Mouse (Mus musculus): ENCODE data around the gene Ank.
A peak's percentile ranks its signal among the peaks of the same experiment; 100 is the strongest.

The Ank gene

GRCm38 (mm10) chr15:27590812-27591211 lies 124.3 kb downstream of the Ank start:
- H3K27me3 ChIP-seq (ENCODE audit: insufficient read depth, low read length): no peaks in the 10 kb centered on the region
- peaks cover 40% of the 10 kb centered on the region for H3K4me1 ChIP-seq (replicated peaks; ENCODE audit: low read depth, low read length)
- no peaks in the 10 kb centered on the region for H3K9me3 ChIP-seq (ENCODE audit: low read length)
- TF ChIP-seq NANOG (IDR thresholded peaks at IDR 0.05; ENCODE audit: borderline replicate concordance, low read length) (no peak), CTCF (conservative IDR thresholded peaks at IDR 0.05; ENCODE audit: low read length) (no peak), POU5F1 (IDR thresholded peaks at IDR 0.05; ENCODE audit: borderline replicate concordance, low read length) (no peak)
- no peak overlapping the region for H3K4me3 ChIP-seq (replicated peaks; ENCODE audit: low read length)
- peaks cover 57% of the 10 kb centered on the region for H3K36me3 ChIP-seq (ENCODE audit: insufficient read depth, low read length)

DNA sequence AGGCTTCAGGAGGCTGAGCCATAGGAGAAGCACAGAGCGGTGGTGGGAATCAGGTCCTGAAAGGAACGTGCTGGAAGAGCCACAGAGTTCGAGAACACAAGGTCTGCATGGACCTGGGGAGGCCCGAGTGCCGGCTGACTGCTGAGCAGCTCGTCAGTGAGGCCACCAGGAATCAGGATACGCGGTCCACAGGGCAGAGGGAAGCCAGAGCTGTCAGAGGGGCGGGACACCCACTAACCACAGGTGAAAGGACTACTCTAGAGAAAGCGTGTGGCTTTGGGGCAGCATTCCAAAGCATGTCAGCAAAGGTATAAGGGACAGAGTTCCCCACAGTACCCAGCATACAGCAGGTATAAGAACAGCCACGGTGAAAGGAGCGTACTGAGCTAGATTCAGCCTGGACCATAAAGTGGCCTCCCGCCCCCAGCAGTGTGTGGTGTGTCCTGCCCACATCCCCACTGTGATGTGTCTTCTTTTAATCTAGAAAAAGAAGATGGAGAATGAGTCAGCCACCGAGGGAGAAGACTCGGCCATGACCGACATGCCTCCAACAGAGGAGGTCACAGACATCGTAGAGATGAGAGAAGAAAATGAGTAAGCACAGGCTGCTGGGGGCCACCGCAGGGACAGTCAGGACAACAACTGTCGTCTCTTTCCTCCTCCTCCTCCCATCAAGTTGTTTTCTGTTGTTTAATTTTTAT lies 126.3 kb downstream of the Ank start:
- peaks cover 73% of the 10 kb centered on the region for H3K36me3 ChIP-seq (ENCODE audit: insufficient read depth, low read length)
- no peak overlapping the region for H3K4me3 ChIP-seq (replicated peaks; ENCODE audit: low read length)
- H3K27me3 ChIP-seq (ENCODE audit: insufficient read depth, low read length): no peaks in the 10 kb centered on the region
- no peaks in the 10 kb centered on the region for H3K9me3 ChIP-seq (ENCODE audit: low read length)
- peaks cover 58% of the 10 kb centered on the region for H3K4me1 ChIP-seq (replicated peaks; ENCODE audit: low read depth, low read length)
- TF ChIP-seq NANOG (IDR thresholded peaks at IDR 0.05; ENCODE audit: borderline replicate concordance, low read length) (no peak), POU5F1 (IDR thresholded peaks at IDR 0.05; ENCODE audit: borderline replicate concordance, low read length) (no peak), CTCF (conservative IDR thresholded peaks at IDR 0.05; ENCODE audit: low read length) (no peak)

- Histone ChIP-seq H3K4me1 (replicated peaks; ENCODE audit: low read depth, low read length) (peaks cover 58% of the 10 kb centered on the region), H3K36me3 (ENCODE audit: insufficient read depth, low read length) (peaks cover 74% of the 10 kb centered on the region), H3K9me3 (ENCODE audit: low read length) (no peaks in the 10 kb centered on the region), H3K4me3 (replicated peaks; ENCODE audit: low read length) (no peak overlapping the region), H3K27me3 (ENCODE audit: insufficient read depth, low read length) (no peaks in the 10 kb centered on the region)
- TF ChIP-seq NANOG (IDR thresholded peaks at IDR 0.05; ENCODE audit: borderline replicate concordance, low read length) (no peak), CTCF (conservative IDR thresholded peaks at IDR 0.05; ENCODE audit: low read length) (peak; percentile 31), POU5F1 (IDR thresholded peaks at IDR 0.05; ENCODE audit: borderline replicate concordance, low read length) (no peak)
Measured at GRCm38 (mm10) chr15:27593717-27594116, 127.2 kb downstream of the Ank start.

- Histone ChIP-seq H3K4me1 (replicated peaks; ENCODE audit: low read depth, low read length) (peaks cover 58% of the 10 kb centered on the region), H3K27me3 (ENCODE audit: insufficient read depth, low read length) (no peaks in the 10 kb centered on the region), H3K9me3 (ENCODE audit: low read length) (no peaks in the 10 kb centered on the region), H3K4me3 (replicated peaks; ENCODE audit: low read length) (0 out of 2 replicates have a peak overlapping the region, but pooled peaks have one; percentile 26), H3K36me3 (ENCODE audit: insufficient read depth, low read length) (peaks cover 78% of the 10 kb centered on the region)
- no peak for TF ChIP-seq NANOG (IDR thresholded peaks at IDR 0.05; ENCODE audit: borderline replicate concordance, low read length)
- TF ChIP-seq POU5F1 (IDR thresholded peaks at IDR 0.05; ENCODE audit: borderline replicate concordance, low read length): no peak
- TF ChIP-seq CTCF (conservative IDR thresholded peaks at IDR 0.05; ENCODE audit: low read length): no peak
Measured at GRCm38 (mm10) chr15:27594973-27595372, 128.5 kb downstream of the Ank start.

GRCm38 (mm10) chr15:27595560-27595959 lies 129.1 kb downstream of the Ank start:
- Histone ChIP-seq H3K4me3 (replicated peaks; ENCODE audit: low read length) (0 out of 2 replicates have a peak overlapping the region, but pooled peaks have one; percentile 26), H3K27me3 (ENCODE audit: insufficient read depth, low read length) (no peaks in the 10 kb centered on the region), H3K9me3 (ENCODE audit: low read length) (no peaks in the 10 kb centered on the region), H3K36me3 (ENCODE audit: insufficient read depth, low read length) (peaks cover 78% of the 10 kb centered on the region), H3K4me1 (replicated peaks; ENCODE audit: low read depth, low read length) (peaks cover 52% of the 10 kb centered on the region)
- no peak for TF ChIP-seq POU5F1 (IDR thresholded peaks at IDR 0.05; ENCODE audit: borderline replicate concordance, low read length)
- TF ChIP-seq CTCF (conservative IDR thresholded peaks at IDR 0.05; ENCODE audit: low read length): no peak
- no peak for TF ChIP-seq NANOG (IDR thresholded peaks at IDR 0.05; ENCODE audit: borderline replicate concordance, low read length)

GRCm38 (mm10) chr15:27596463-27597140 lies 130.1 kb downstream of the Ank start:
- no peak for TF ChIP-seq CTCF (conservative IDR thresholded peaks at IDR 0.05; ENCODE audit: low read length)
- TF ChIP-seq NANOG (IDR thresholded peaks at IDR 0.05; ENCODE audit: borderline replicate concordance, low read length): no peak
- TF ChIP-seq POU5F1 (IDR thresholded peaks at IDR 0.05; ENCODE audit: borderline replicate concordance, low read length): no peak

DNA sequence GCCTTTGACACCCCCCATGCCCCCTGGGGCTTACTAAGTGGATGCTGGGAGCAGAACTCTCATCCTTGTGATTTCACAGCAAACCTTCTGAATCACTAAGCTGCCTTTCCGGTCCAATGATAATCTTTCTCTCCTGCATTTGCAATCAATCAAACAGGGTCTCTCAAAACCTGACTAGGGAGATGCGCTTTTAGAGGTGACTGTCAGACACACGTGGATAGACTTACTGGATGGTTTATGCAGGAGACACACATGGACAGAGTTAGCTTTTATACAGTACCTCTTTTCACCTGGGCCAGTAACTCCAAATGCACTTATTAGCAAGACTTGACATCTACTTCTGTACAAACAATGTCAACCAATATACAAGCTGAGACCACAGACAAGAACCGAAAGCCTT lies 131.0 kb downstream of the Ank start:
- TF ChIP-seq NANOG (IDR thresholded peaks at IDR 0.05; ENCODE audit: borderline replicate concordance, low read length): no peak
- TF ChIP-seq CTCF (conservative IDR thresholded peaks at IDR 0.05; ENCODE audit: low read length): no peak
- no peak for TF ChIP-seq POU5F1 (IDR thresholded peaks at IDR 0.05; ENCODE audit: borderline replicate concordance, low read length)
- Histone ChIP-seq H3K36me3 (ENCODE audit: insufficient read depth, low read length) (peaks cover 71% of the 10 kb centered on the region), H3K4me1 (replicated peaks; ENCODE audit: low read depth, low read length) (peaks cover 61% of the 10 kb centered on the region), H3K27me3 (ENCODE audit: insufficient read depth, low read length) (no peaks in the 10 kb centered on the region), H3K4me3 (replicated peaks; ENCODE audit: low read length) (no peak overlapping the region), H3K9me3 (ENCODE audit: low read length) (no peaks in the 10 kb centered on the region)

More at GRCm38 (mm10) chr15:27596463-27597140, 130.1 kb downstream of the Ank start:
- Histone ChIP-seq H3K9me3 (ENCODE audit: low read length) (no peaks in the 10 kb centered on the region), H3K4me3 (replicated peaks; ENCODE audit: low read length) (no peak overlapping the region), H3K4me1 (replicated peaks; ENCODE audit: low read depth, low read length) (peaks cover 53% of the 10 kb centered on the region), H3K36me3 (ENCODE audit: insufficient read depth, low read length) (peaks cover 77% of the 10 kb centered on the region), H3K27me3 (ENCODE audit: insufficient read depth, low read length) (no peaks in the 10 kb centered on the region)

DNA sequence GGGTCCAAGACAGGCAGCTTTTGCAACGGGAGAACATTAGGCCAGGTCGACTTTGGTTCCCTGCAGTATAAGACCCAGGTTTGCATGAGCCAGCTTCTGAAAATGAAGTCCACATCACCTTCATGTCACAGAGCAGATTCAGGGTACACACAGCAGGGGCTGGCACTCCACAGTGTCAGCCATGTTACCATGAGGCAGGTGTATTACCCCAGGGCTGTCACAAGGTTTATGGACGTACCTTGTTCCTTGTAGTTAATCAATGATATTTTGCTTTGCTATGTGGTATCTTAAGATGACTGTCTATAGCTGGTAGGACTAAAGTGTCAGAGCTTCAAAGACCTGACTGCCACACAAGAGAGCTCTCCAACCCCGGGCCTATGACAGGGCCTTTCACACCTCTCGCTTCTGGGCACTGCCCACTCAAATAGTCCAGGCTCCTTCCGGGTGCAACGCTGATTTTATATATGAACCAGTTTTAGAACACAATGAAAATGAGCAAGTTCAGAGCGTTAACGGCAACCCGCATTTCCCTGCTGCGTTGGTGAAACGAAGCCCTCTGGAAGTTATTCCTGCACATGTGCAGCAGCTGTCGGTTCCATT lies 132.4 kb downstream of the Ank start:
- Histone ChIP-seq H3K4me1 (replicated peaks; ENCODE audit: low read depth, low read length) (peaks cover 54% of the 10 kb centered on the region), H3K4me3 (replicated peaks; ENCODE audit: low read length) (no peak overlapping the region), H3K36me3 (ENCODE audit: insufficient read depth, low read length) (peaks cover 71% of the 10 kb centered on the region), H3K27me3 (ENCODE audit: insufficient read depth, low read length) (no peaks in the 10 kb centered on the region), H3K9me3 (ENCODE audit: low read length) (no peaks in the 10 kb centered on the region)
- TF ChIP-seq NANOG (IDR thresholded peaks at IDR 0.05; ENCODE audit: borderline replicate concordance, low read length) (no peak), POU5F1 (IDR thresholded peaks at IDR 0.05; ENCODE audit: borderline replicate concordance, low read length) (no peak), CTCF (conservative IDR thresholded peaks at IDR 0.05; ENCODE audit: low read length) (no peak)

Data from E14TG2a.4 (cell line).